Mouse (Mus musculus) thymus, adult 2 months (tissue): ENCODE data around the gene Fen1. TPM values are rescaled to one million over a fixed set of nuclear protein-coding genes. Genes with fewer than 3 reads are reported as not detected.

Experiments
- DNase-seq: peaks from one replicate; pipeline ENCODE4 v3.0.0; 2021
- H3K27ac ChIP-seq: fragments of 200-500 bp; 2 replicates; pipeline ENCODE4 v1.5.1; 2012; ENCODE audit warnings: low read length, control low read depth; ENCODE audit not compliant: control insufficient read depth, insufficient read depth
- H3K27me3 ChIP-seq: fragments of 200-500 bp; 2 replicates; pipeline ENCODE4 v1.6.1; 2012; ENCODE audit warnings: mild to moderate bottlenecking, low read length, moderate library complexity, mixed read lengths; ENCODE audit not compliant: control insufficient read depth, insufficient read depth
- H3K36me3 ChIP-seq: fragments of 200-500 bp; 2 replicates; pipeline ENCODE4 v1.6.1; 2012; ENCODE audit warnings: mild to moderate bottlenecking, low read length, moderate library complexity; ENCODE audit not compliant: control insufficient read depth, insufficient read depth
- H3K4me1 ChIP-seq: fragments of 200-500 bp; replicated peaks from 2 replicates; pipeline ENCODE4 v1.6.1; 2012; ENCODE audit warnings: low read length; ENCODE audit not compliant: control insufficient read depth, insufficient read depth
- H3K4me3 ChIP-seq: fragments of 200-500 bp; 2 replicates; pipeline ENCODE4 v1.5.1; 2012; ENCODE audit warnings: mild to moderate bottlenecking, low read length, control low read depth, moderate library complexity; ENCODE audit not compliant: control insufficient read depth, insufficient read depth
- CTCF ChIP-seq: fragments of 200-500 bp; IDR thresholded peaks from 2 replicates; pipeline ENCODE4 v1.5.1; 2012; ENCODE audit warnings: mild to moderate bottlenecking, control low read depth, low read length, moderate library complexity, borderline replicate concordance; ENCODE audit not compliant: control insufficient read depth, poor library complexity, insufficient read depth; ENCODE audit errors: extremely low read depth
- POLR2A ChIP-seq: fragments of 200-500 bp; IDR thresholded peaks from 2 replicates; pipeline ENCODE4 v1.6.1; 2012; ENCODE audit warnings: mild to moderate bottlenecking, low read length, control low read depth, moderate library complexity; ENCODE audit not compliant: control insufficient read depth, poor library complexity, insufficient read depth; ENCODE audit errors: extremely low read depth
- WGBS: fragments of 180-500 bp; shearing (Covaris S2); methylation state at CpG from one replicate; pipeline ENCODE4 v1.1.7; 2018; 5-methylcytosine and 5-hydroxymethylcytosine counted together
- polyA plus RNA-seq: library from polyadenylated mRNA; depleted of rRNA; stranded (reverse); fragments of >200 nt; gene quantifications from 2 replicates; pipeline ENCODE4 v1.2.3, GENCODE M21; 2012; rRNA removed

The Fen1 gene
- 43.8 and 57.8 TPM in 2 replicates for polyA plus RNA-seq

DNA sequence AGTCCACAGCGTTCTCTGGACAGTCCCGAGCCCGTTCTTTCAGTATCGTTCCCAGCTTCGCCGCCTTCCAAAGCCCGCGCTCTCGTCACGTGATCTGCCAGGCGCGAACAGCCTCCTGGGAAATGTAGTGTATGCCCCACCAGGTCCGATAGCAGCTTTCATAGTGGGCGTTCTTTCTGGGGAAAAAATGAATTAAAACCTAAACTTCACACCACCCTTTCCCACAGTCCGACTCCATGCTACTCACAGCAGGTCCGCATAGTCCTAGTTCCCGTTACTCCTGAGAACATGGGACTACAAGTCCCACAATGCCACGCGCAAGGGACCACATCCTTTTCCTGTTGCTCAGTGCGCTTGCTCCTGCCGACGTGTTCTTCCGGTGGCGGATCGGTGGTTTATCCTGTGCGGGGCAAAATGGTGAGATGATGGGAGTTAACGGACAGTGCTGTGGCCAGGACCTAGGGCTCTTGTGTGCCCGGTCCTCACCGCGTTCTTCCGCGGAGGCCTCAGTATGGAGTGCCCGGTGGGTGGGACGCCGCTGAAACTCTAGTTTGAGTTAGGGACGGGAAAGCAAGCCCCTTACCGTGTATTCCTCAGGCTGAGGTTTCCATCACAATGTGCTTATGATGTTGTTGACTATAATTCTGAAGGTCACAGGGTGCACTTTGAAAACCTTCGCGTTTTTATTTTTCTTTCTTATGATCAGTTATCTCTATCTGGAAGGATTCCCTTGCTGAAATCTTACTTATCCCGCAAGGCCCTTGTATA is at the start of gene Fen1, which contains the start of gene Tmem258:
TSS of gene Fen1 (minus strand) at position 322 of the 768 bp plus-strand sequence.
TSS of gene Tmem258 (plus strand) at position 167 of the 768 bp plus-strand sequence.
- peak; percentile 93 for DNase-seq
- Histone ChIP-seq H3K27me3 (no peaks in the 10 kb centered on the region), H3K4me3 (peak within 1 kb of the TSS; percentile 79), H3K27ac (peak within 1 kb of the TSS; percentile 49), H3K36me3 (peaks cover 20% of the 10 kb centered on the region), H3K4me1 (peaks cover 3% of the 10 kb centered on the region; the same call in 1 of the 2 replicates)
- TF ChIP-seq POLR2A (peak; percentile 38), CTCF (no peak)
- WGBS, result under 1% methylated on average over 40 of the region's 40 CpGs

DNA sequence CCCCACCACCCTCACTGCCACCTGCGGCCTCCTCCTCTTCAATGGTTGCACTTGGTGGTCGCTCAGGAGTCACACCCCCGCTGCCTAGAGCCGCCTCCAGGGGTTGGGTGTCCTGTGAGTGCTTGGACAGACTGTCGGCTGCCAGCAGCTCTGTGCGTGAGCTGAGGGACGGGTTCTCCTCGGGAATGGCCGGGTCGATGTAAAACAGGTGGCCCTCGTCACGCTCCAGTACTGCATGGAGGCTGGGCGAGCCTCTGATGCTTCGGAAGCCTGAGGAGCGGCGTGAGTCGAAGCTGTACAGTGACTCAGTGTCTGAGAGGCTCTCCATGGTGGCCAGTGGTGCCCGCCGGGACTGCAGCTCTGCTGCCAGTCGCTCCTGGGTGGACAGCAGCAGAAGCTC is 44.2 kb upstream of the Fen1 start:
- Histone ChIP-seq H3K27me3 (no peaks in the 10 kb centered on the region), H3K4me1 (no peaks in the 10 kb centered on the region), H3K27ac (no peak overlapping the region), H3K36me3 (no peaks in the 10 kb centered on the region), H3K4me3 (no peak overlapping the region)
- 86% methylated on average over 20 of the region's 20 CpGs for WGBS
- TF ChIP-seq POLR2A (no peak), CTCF (no peak)
- DNase-seq, result no peak

DNA sequence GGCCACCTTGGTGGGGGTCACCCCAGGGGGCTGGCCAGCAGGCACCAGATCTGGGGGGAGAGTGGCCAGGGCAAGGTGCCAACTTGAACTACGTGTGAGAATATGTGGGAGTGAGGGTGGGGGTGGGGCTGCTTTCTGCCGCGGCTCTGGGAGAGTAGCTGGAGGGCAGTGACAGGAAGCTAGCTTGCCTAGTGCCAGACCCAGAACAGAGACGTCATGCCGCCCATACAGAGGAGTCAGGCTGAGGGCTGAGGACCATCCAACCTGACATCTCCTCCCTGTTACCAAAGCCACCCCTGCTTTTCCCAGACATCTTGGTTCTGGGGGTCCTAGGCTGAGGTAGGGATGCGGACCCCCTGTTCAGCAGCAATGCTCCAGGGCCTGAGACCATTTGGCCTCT is 43.2 kb upstream of the Fen1 start:
- no peak for DNase-seq
- WGBS, result 22% methylated on average over 6 of the region's 6 CpGs
- TF ChIP-seq CTCF (no peak), POLR2A (no peak)
- Histone ChIP-seq H3K36me3 (no peaks in the 10 kb centered on the region), H3K4me1 (no peaks in the 10 kb centered on the region), H3K27me3 (no peaks in the 10 kb centered on the region), H3K4me3 (no peak overlapping the region), H3K27ac (no peak overlapping the region)

DNA sequence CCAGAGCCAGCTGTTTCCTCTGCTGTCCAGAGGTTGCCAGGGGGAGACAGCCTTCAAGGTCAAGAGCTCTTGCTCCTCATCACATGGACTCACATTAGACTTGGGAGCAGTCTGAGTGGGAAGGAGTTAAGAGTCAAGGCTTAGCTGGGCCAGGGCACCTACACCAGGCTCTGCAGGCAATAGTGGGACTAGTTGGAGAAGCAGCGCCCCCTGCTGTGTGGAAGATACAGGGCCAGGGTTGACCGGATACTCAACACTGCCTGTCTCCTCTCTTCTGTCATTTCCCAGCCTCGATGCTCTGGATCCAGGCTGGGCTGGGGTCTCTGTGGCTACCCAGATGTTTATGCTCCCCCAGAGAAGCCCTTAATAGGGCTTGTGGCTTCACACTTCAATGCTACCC is 40.2 kb upstream of the Fen1 start:
- TF ChIP-seq POLR2A (no peak), CTCF (peak; percentile 45; the same call in 1 of the 2 replicates)
- DNase-seq, result peak; percentile 40
- peaks cover 6% of the 10 kb centered on the region; the same call in 1 of the 2 replicates for H3K4me1 ChIP-seq
- no peaks in the 10 kb centered on the region for H3K36me3 ChIP-seq
- peaks cover 7% of the 10 kb centered on the region; the same call in 1 of the 2 replicates for H3K27me3 ChIP-seq
- WGBS, result 36% methylated on average over 3 of the region's 3 CpGs
- H3K4me3 ChIP-seq, result no peak overlapping the region
- H3K27ac ChIP-seq, result no peak overlapping the region

DNA sequence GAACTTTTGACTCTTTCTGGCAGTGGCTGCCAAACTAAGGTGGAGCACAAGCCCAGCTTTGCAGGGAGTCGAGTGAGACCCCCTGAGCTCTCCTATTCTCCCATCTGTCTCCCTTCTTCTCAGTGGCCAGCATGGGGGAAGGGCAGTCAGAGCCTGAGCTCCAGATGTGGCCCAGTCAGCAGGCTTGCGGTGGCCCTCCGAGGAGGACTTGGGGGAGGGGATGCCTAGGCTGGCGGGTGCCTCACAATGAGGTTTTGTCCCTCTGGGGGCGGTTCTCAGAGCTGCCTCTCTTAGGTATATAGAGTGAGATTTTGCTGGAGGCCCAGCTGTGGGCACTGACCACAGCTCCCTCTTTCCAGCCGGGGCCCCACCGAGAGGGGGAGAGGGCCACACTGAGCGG is 38.9 kb upstream of the Fen1 start:
- DNase-seq, result no peak
- Histone ChIP-seq H3K27ac (no peak overlapping the region), H3K4me1 (peaks cover 6% of the 10 kb centered on the region; the same call in 1 of the 2 replicates), H3K27me3 (peaks cover 7% of the 10 kb centered on the region; the same call in 1 of the 2 replicates), H3K4me3 (no peak overlapping the region), H3K36me3 (no peaks in the 10 kb centered on the region)
- TF ChIP-seq POLR2A (no peak), CTCF (no peak)
- 58% methylated on average over 8 of the region's 8 CpGs for WGBS

DNA sequence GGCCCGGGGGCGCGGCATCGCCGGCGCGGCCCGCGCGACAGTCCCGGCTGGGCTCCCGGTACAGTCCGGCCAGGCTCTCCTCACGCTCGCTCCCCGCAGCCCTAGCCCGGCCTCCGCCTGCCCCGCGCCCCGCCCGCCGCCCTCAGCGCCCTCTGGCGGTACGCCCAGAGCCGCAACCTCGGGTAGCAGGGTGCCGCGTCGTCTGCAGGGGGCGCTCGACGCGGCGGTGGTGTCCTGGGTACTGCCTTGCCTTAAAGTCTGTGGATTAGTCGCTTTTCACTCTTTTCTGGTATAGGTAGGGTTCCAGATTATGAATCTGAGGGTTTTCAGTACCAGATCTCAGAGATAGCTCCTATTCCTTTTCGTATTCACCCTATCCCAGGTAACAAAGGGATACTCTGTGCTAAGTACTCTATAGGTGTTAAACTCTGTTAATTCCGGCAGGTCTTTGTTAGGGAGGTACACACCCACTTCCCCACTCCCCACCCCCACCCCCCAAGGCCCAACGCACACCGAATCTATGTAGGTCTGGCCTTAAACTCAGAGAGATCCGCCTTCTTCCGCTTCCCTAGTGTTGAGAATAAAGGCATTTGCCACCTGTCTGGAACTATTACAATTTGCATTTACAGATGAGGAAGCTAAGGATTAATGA is 36.8 kb upstream of the Fen1 start, which contains the start of gene Myrf:
TSS of gene Myrf (minus strand) at position 95 of the 652 bp plus-strand sequence.
- TF ChIP-seq POLR2A, result 0 out of 2 replicates have a peak, but pooled peaks have one; percentile 1
- peak; percentile 100 for TF ChIP-seq CTCF

DNA sequence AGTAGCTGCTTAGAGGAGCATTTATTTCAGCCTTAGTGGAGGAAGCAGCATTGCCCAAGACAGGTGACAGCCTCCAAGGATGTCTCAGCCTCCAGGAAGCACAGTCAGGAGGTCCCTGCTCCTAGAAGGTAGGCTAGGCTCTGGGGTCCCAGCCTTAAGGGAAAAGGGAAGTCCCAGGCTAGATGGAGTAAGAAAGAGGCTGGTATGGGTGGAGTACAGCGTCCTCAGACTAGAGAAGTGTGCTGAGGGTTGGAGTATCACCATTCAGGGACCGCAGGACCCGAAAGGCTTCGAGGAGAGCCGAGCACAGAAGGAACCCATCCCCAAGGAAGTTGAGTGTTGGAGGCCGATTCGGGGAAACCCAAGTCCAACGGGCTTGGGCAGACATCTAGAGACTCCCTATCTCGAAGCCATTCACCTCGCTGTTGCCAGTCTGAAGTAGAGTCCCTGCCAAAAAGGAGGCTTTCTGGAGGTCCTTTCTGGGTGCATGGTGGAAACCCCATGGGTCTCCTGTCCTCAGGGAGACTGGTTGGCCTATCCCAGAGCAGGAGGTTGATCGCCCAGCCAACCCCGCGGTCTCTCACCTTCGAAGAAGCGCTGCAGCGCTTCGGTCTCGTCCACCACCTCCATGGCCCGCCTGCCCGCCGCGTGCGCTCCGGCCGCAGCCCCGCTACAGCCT is 36.1 kb upstream of the Fen1 start:
- Histone ChIP-seq H3K27me3 (peaks cover 7% of the 10 kb centered on the region; the same call in 1 of the 2 replicates), H3K4me3 (peak overlapping the region; percentile 27), H3K27ac (no peak overlapping the region), H3K36me3 (no peaks in the 10 kb centered on the region), H3K4me1 (peaks cover 6% of the 10 kb centered on the region; the same call in 1 of the 2 replicates)
- DNase-seq, result no peak
- TF ChIP-seq CTCF (no peak), POLR2A (0 out of 2 replicates have a peak, but pooled peaks have one; percentile 23)
- WGBS, result 5% methylated on average over 26 of the region's 26 CpGs

More for the DNA sequence above, 36.8 kb upstream of the Fen1 start, which contains the start of gene Myrf:
- Histone ChIP-seq H3K27me3 (peaks cover 7% of the 10 kb centered on the region; the same call in 1 of the 2 replicates), H3K36me3 (no peaks in the 10 kb centered on the region), H3K4me3 (peak within 1 kb of the TSS; percentile 27), H3K27ac (no peak within 1 kb of the TSS), H3K4me1 (peaks cover 6% of the 10 kb centered on the region; the same call in 1 of the 2 replicates)
- peak; percentile 63 for DNase-seq
- 10% methylated on average over 43 of the region's 43 CpGs for WGBS
